Mouse (Mus musculus) testis, adult 2 months (tissue): ENCODE measurements at regions not wholly inside any gene's neighbourhood (a gene's known extent, or its start where the extent isn't known, plus 50 kb on each side); places are given as distances from the start of the nearest gene placed in this dataset.

ENCODE experiments used
- CTCF ChIP-seq: fragments of 200-500 bp; IDR thresholded peaks from 2 replicates; pipeline ENCODE4 v1.5.1; 2012; ENCODE audit warnings: low read depth, mild to moderate bottlenecking, inconsistent platforms, low read length, moderate library complexity; ENCODE audit not compliant: control insufficient read depth, insufficient read depth, insufficient replicate concordance
- POLR2A ChIP-seq: fragments of 200-500 bp; IDR thresholded peaks from 2 replicates; pipeline ENCODE4 v1.6.1; 2012; ENCODE audit warnings: low read depth, mild to moderate bottlenecking, inconsistent platforms, low read length, moderate library complexity; ENCODE audit not compliant: control insufficient read depth

GRCm38 (mm10) chr6:100446804-100447203 is 159.5 kb upstream of the Rybp start:
- TF ChIP-seq CTCF (no peak), POLR2A (no peak)
